Mouse (Mus musculus): ENCODE data around the gene Kdm4c. TPM values are rescaled to one million over a fixed set of nuclear protein-coding genes. Genes with fewer than 3 reads are reported as not detected.
"Not testable (repeated sequence)": the region's sequence is repeated elsewhere in the genome, so short reads cannot be mapped to it uniquely, and the experiment has no call there.

The Kdm4c gene
- polyA plus RNA-seq (2011; ENCODE audit: insufficient read length, low read depth, missing spikeins) = 24.3 and 25.3 TPM in 2 replicates

DNA sequence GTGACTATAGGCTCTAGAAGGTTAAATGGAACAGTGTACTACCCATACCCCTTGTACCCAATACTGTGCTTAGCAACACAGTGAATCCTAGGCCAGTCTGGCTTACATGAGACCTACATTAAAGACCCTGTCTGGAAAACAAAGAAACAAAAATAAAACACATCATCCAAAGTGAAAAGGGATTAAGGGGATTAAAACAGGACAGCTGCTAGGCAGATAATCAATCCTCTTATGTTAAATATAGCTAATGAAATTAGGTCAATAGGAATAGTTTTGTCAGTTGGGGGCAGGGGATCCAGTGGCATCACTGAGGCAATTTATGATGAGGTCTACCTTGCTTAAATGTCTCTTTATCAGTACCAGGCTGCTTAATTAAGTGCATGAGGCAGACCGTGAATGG, at the start of gene Kdm4c:
TSS of gene Kdm4c (plus strand) at position 322 of the 400 bp plus-strand sequence.
- Histone ChIP-seq H3K4me3 (ENCODE audit: insufficient read depth, low read length) (no peak within 1 kb of the TSS), H3K27ac (ENCODE audit: insufficient read depth, low read length) (no peak within 1 kb of the TSS), H3K4me1 (ENCODE audit: control insufficient read depth, insufficient read depth, low read length) (no peaks in the 10 kb centered on the region)
- TF ChIP-seq POLR2A (IDR thresholded peaks at IDR 0.05; ENCODE audit: low read depth, low read length) = no peak
- no peak for TF ChIP-seq CTCF (IDR thresholded peaks at IDR 0.05; ENCODE audit: borderline replicate concordance, insufficient read depth, low read length)

DNA sequence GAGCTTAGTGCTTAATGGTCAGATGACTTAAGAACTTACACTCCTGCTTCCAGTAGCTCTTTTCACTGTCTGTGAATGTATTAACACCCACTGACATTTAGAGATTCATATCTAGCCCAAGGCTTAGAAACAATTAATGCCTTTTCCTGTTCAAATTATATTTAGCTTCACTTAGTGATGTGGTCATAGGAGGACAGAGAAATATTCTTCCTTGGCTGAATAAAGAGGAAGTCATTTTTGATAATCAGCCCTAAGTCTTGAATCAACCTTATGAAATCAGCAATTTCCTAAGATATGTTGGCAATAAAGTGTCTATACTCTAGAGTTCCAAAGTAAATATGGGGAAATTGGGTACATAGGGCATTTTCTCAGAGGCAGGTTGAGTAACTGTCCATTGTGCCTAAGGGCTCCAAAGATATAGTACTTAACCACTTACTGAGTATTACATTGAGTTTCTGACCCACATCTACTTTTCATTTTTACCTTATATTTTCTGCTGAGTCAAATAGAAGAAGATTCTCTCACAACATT, 41.0 kb upstream of the Kdm4c start:
- H3K4me1 ChIP-seq (ENCODE audit: control insufficient read depth, insufficient read depth, low read length) = no peaks in the 10 kb centered on the region
- no peak for TF ChIP-seq CTCF (IDR thresholded peaks at IDR 0.05; ENCODE audit: borderline replicate concordance, insufficient read depth, low read length)
- no peak for TF ChIP-seq POLR2A (IDR thresholded peaks at IDR 0.05; ENCODE audit: low read depth, low read length)
- no peak overlapping the region for H3K27ac ChIP-seq (ENCODE audit: insufficient read depth, low read length)
- H3K4me3 ChIP-seq (ENCODE audit: insufficient read depth, low read length) = no peak overlapping the region

- H3K4me1 ChIP-seq (ENCODE audit: control insufficient read depth, insufficient read depth, low read length); H3K4me3 ChIP-seq (ENCODE audit: insufficient read depth, low read length); H3K27ac ChIP-seq (ENCODE audit: insufficient read depth, low read length): not testable (repeated sequence)
These were observed 20.5 kb upstream of the Kdm4c start for GRCm38 (mm10) chr4:74221780-74222179.

GRCm38 (mm10) chr4:74222360-74222759, 19.9 kb upstream of the Kdm4c start:
- no peaks in the 10 kb centered on the region for H3K4me1 ChIP-seq (ENCODE audit: control insufficient read depth, insufficient read depth, low read length)
- TF ChIP-seq CTCF (IDR thresholded peaks at IDR 0.05; ENCODE audit: borderline replicate concordance, insufficient read depth, low read length) (no peak), POLR2A (IDR thresholded peaks at IDR 0.05; ENCODE audit: low read depth, low read length) (no peak)

DNA sequence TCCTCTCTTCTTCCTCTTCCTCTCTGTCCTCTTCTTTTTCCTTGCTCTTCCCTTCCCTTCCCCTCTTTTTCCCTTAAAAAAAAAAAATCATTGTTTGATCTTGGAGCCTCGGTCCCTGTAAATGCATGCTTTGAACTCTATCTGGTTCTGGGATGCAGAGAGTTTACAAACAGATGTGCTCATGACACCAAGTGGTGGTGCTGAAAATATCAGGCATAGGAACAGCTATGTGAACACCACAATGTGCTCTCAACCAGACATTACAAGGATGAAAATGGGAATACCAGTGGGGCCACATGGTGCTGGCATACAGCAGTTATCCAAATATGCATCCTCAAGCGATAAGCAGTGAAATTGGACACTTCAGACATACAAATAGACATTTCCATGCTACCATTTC, 18.1 kb upstream of the Kdm4c start:
- Histone ChIP-seq H3K4me1 (ENCODE audit: control insufficient read depth, insufficient read depth, low read length) (no peaks in the 10 kb centered on the region), H3K4me3 (ENCODE audit: insufficient read depth, low read length) (no peak overlapping the region), H3K27ac (ENCODE audit: insufficient read depth, low read length) (no peak overlapping the region)
- TF ChIP-seq POLR2A (IDR thresholded peaks at IDR 0.05; ENCODE audit: low read depth, low read length) (no peak), CTCF (IDR thresholded peaks at IDR 0.05; ENCODE audit: borderline replicate concordance, insufficient read depth, low read length) (no peak)

More at GRCm38 (mm10) chr4:74222360-74222759, 19.9 kb upstream of the Kdm4c start:
- no peak overlapping the region for H3K27ac ChIP-seq (ENCODE audit: insufficient read depth, low read length)
- no peak overlapping the region for H3K4me3 ChIP-seq (ENCODE audit: insufficient read depth, low read length)

- no peaks in the 10 kb centered on the region for H3K4me1 ChIP-seq (ENCODE audit: control insufficient read depth, insufficient read depth, low read length)
- no peak overlapping the region for H3K27ac ChIP-seq (ENCODE audit: insufficient read depth, low read length)
- no peak for TF ChIP-seq POLR2A (IDR thresholded peaks at IDR 0.05; ENCODE audit: low read depth, low read length)
- peak; percentile 35; the same call in 1 of the 2 replicates for TF ChIP-seq CTCF (IDR thresholded peaks at IDR 0.05; ENCODE audit: borderline replicate concordance, insufficient read depth, low read length)
- H3K4me3 ChIP-seq (ENCODE audit: insufficient read depth, low read length) = no peak overlapping the region
These were observed 11.3 kb upstream of the Kdm4c start for GRCm38 (mm10) chr4:74230994-74231393.

- TF ChIP-seq CTCF (IDR thresholded peaks at IDR 0.05; ENCODE audit: borderline replicate concordance, insufficient read depth, low read length) (peak; percentile 31; the same call in 1 of the 2 replicates), POLR2A (IDR thresholded peaks at IDR 0.05; ENCODE audit: low read depth, low read length) (no peak)
- H3K27ac ChIP-seq (ENCODE audit: insufficient read depth, low read length) = no peak overlapping the region
These were observed 10.9 kb upstream of the Kdm4c start for GRCm38 (mm10) chr4:74231405-74231804.

GRCm38 (mm10) chr4:74233534-74233933, 8.8 kb upstream of the Kdm4c start:
- TF ChIP-seq CTCF (IDR thresholded peaks at IDR 0.05; ENCODE audit: borderline replicate concordance, insufficient read depth, low read length) (no peak), POLR2A (IDR thresholded peaks at IDR 0.05; ENCODE audit: low read depth, low read length) (no peak)
- H3K27ac ChIP-seq (ENCODE audit: insufficient read depth, low read length) = no peak overlapping the region
- H3K4me1 ChIP-seq (ENCODE audit: control insufficient read depth, insufficient read depth, low read length) = no peaks in the 10 kb centered on the region
- no peak overlapping the region for H3K4me3 ChIP-seq (ENCODE audit: insufficient read depth, low read length)

More at GRCm38 (mm10) chr4:74231405-74231804, 10.9 kb upstream of the Kdm4c start:
- no peaks in the 10 kb centered on the region for H3K4me1 ChIP-seq (ENCODE audit: control insufficient read depth, insufficient read depth, low read length)
- no peak overlapping the region for H3K4me3 ChIP-seq (ENCODE audit: insufficient read depth, low read length)

- H3K27ac ChIP-seq (ENCODE audit: insufficient read depth, low read length) = peak overlapping the region; percentile 39
- H3K4me3 ChIP-seq (ENCODE audit: insufficient read depth, low read length) = peak overlapping the region; percentile 80
- TF ChIP-seq POLR2A (IDR thresholded peaks at IDR 0.05; ENCODE audit: low read depth, low read length) = peak; percentile 100
- TF ChIP-seq CTCF (IDR thresholded peaks at IDR 0.05; ENCODE audit: borderline replicate concordance, insufficient read depth, low read length) = no peak
- no peaks in the 10 kb centered on the region for H3K4me1 ChIP-seq (ENCODE audit: control insufficient read depth, insufficient read depth, low read length)
These were observed 9.3 kb downstream of the Kdm4c start for GRCm38 (mm10) chr4:74251348-74252244.

Measured in embryonic fibroblast, embryonic 13.5 days (primary cell).